Mouse (Mus musculus) thymus, adult 2 months (tissue): ENCODE results near the gene Zc3hav1.

Source experiments
- CTCF ChIP-seq: fragments of 200-500 bp; IDR thresholded peaks from 2 replicates; pipeline ENCODE4 v1.5.1; 2012; ENCODE audit warnings: mild to moderate bottlenecking, control low read depth, low read length, moderate library complexity, borderline replicate concordance; ENCODE audit not compliant: control insufficient read depth, poor library complexity, insufficient read depth; ENCODE audit errors: extremely low read depth
- POLR2A ChIP-seq: fragments of 200-500 bp; IDR thresholded peaks from 2 replicates; pipeline ENCODE4 v1.6.1; 2012; ENCODE audit warnings: mild to moderate bottlenecking, low read length, control low read depth, moderate library complexity; ENCODE audit not compliant: control insufficient read depth, poor library complexity, insufficient read depth; ENCODE audit errors: extremely low read depth

DNA sequence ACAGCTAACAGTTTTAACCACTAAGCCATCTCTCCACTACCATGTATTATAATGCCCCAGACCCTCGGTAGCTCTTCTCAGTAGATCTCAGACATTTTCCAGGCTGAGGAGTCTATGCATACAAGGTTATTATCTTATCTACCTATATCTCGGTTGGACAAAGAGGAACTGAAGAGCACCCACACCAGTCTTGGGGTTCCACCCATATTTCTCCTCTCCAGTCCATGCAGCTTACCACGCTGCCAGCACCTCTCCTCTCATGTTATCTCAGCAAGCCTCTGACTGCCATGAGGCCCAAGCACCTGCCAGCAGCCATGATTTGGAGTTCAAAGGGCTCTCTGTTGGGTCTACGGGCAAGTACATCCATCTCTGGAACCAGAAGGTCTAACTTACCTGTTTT is 6.7 kb upstream of the Zc3hav1 start:
- TF ChIP-seq POLR2A (no peak), CTCF (no peak)
